Mouse (Mus musculus) spleen, adult 2 months (tissue): ENCODE measurements around the gene H2afy2.

ENCODE experiments used
- CTCF ChIP-seq: fragments of 200-500 bp; IDR thresholded peaks from 2 replicates; pipeline ENCODE4 v1.5.1; 2011; ENCODE audit warnings: mild to moderate bottlenecking, inconsistent platforms; ENCODE audit not compliant: insufficient read depth, insufficient read length, insufficient replicate concordance; ENCODE audit errors: extremely low read depth
- POLR2A ChIP-seq: fragments of 200-500 bp; IDR thresholded peaks from 2 replicates; pipeline ENCODE4 v1.6.1; 2011; ENCODE audit warnings: low read depth, low read length, inconsistent platforms

DNA sequence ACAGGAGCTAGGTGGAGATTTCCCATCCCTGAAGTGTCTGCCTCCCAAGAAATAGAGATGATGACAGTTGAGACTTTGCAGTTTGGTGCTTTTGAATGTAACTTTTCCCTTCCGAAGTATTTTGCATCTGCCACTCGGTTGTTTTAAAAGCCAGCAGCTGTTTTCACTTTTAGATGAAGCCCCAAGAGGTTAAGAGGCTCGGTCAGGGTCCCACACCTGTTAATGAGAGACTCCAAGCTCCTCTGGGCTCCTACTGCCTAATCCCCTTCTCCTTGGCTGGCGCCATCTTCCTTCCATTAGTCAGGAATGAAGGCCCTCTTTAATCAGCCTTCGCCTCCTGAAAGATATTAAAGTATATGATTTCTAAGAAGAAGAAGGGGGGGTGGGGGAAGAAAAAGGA lies 41.6 kb upstream of the H2afy2 start:
- TF ChIP-seq CTCF (no peak), POLR2A (no peak)
